Mouse (Mus musculus): ENCODE results near the gene Wasf2. TPM values are rescaled to one million over a fixed set of nuclear protein-coding genes. Genes with fewer than 3 reads are reported as not detected.

Wasf2 gene
- total RNA-seq (2014; rRNA removed), result 18.3 and 19.6 TPM in 2 replicates
- 19.1 and 26.0 TPM in 2 replicates for polyA plus RNA-seq (2015; fragmentation: Nextera tagmentation; extraction: Ambion mirVana)

- no peak for TF ChIP-seq CTCF (IDR thresholded peaks at IDR 0.05)
- H3K9ac ChIP-seq (replicated peaks; ENCODE audit: low read length, poor library complexity, severe bottlenecking), result peak within 1 kb of the TSS; percentile 89
- peak; percentile 91 for ATAC-seq (ENCODE audit: low FRiP score)
- peak; percentile 96 for DNase-seq (ENCODE audit: low spot score)
- peaks cover 4% of the 10 kb centered on the region; the same call in 1 of the 2 replicates for H3K4me1 ChIP-seq (ENCODE audit: insufficient read depth, low read length)
- under 1% methylated on average over 63 of the region's 65 CpGs for WGBS
- peak within 1 kb of the TSS; percentile 96 for H3K4me3 ChIP-seq (ENCODE audit: low read depth, low read length)
- H3K9me3 ChIP-seq (ENCODE audit: low read length), result no peaks in the 10 kb centered on the region
- H3K36me3 ChIP-seq (ENCODE audit: insufficient read depth, low read length), result no peaks in the 10 kb centered on the region
- H3K27ac ChIP-seq (ENCODE audit: low read depth, low read length), result peak within 1 kb of the TSS; percentile 73
- H3K4me2 ChIP-seq (ENCODE audit: low read depth, low read length, poor library complexity, severe bottlenecking), result peak within 1 kb of the TSS; percentile 94
- no peaks in the 10 kb centered on the region for H3K27me3 ChIP-seq (ENCODE audit: insufficient read depth, low read length)
These were observed at the start of gene Wasf2 for GRCm38 (mm10) chr4:133129931-133130889. Gene Wasf2, plus strand, starts transcription at chr4:133130505.

- ATAC-seq (ENCODE audit: low FRiP score) (no peak), DNase-seq (ENCODE audit: low spot score) (no peak)
- Histone ChIP-seq H3K27ac (ENCODE audit: low read depth, low read length) (0 out of 2 replicates have a peak overlapping the region, but pooled peaks have one; percentile 12), H3K27me3 (ENCODE audit: insufficient read depth, low read length) (no peaks in the 10 kb centered on the region), H3K4me2 (ENCODE audit: low read depth, low read length, poor library complexity, severe bottlenecking) (no peak overlapping the region), H3K4me3 (ENCODE audit: low read depth, low read length) (no peak overlapping the region), H3K4me1 (ENCODE audit: insufficient read depth, low read length) (peaks cover 16% of the 10 kb centered on the region), H3K9me3 (ENCODE audit: low read length) (no peaks in the 10 kb centered on the region), H3K9ac (replicated peaks; ENCODE audit: low read length, poor library complexity, severe bottlenecking) (no peak overlapping the region), H3K36me3 (ENCODE audit: insufficient read depth, low read length) (peaks cover 19% of the 10 kb centered on the region)
- no peak for TF ChIP-seq CTCF (IDR thresholded peaks at IDR 0.05)
- WGBS, result 95% methylated on average over 3 of the region's 3 CpGs
These were observed 49.4 kb upstream of the Wasf2 start for GRCm38 (mm10) chr4:133080862-133081261.

GRCm38 (mm10) chr4:133082216-133082773 is 48.0 kb upstream of the Wasf2 start:
- H3K36me3 ChIP-seq (ENCODE audit: insufficient read depth, low read length), result peaks cover 15% of the 10 kb centered on the region
- no peaks in the 10 kb centered on the region for H3K9me3 ChIP-seq (ENCODE audit: low read length)
- no peak overlapping the region for H3K4me3 ChIP-seq (ENCODE audit: low read depth, low read length)
- H3K9ac ChIP-seq (replicated peaks; ENCODE audit: low read length, poor library complexity, severe bottlenecking), result no peak overlapping the region
- DNase-seq (ENCODE audit: low spot score) (no peak), ATAC-seq (ENCODE audit: low FRiP score) (no peak)
- no peak for TF ChIP-seq CTCF (IDR thresholded peaks at IDR 0.05)
- H3K4me2 ChIP-seq (ENCODE audit: low read depth, low read length, poor library complexity, severe bottlenecking), result no peak overlapping the region
- 87% methylated on average over 6 of the region's 6 CpGs for whole genome bisulfite sequencing
- no peaks in the 10 kb centered on the region for H3K27me3 ChIP-seq (ENCODE audit: insufficient read depth, low read length)
- H3K4me1 ChIP-seq (ENCODE audit: insufficient read depth, low read length), result peaks cover 25% of the 10 kb centered on the region
- no peak overlapping the region for H3K27ac ChIP-seq (ENCODE audit: low read depth, low read length)

GRCm38 (mm10) chr4:133083991-133084861 is 46.1 kb upstream of the Wasf2 start:
- WGBS, result 15% methylated on average over 3 of the region's 3 CpGs
- no peak for TF ChIP-seq CTCF (IDR thresholded peaks at IDR 0.05)
- Histone ChIP-seq H3K4me3 (ENCODE audit: low read depth, low read length) (0 out of 2 replicates have a peak overlapping the region, but pooled peaks have one; percentile 33), H3K36me3 (ENCODE audit: insufficient read depth, low read length) (no peaks in the 10 kb centered on the region), H3K9me3 (ENCODE audit: low read length) (no peaks in the 10 kb centered on the region), H3K9ac (replicated peaks; ENCODE audit: low read length, poor library complexity, severe bottlenecking) (peak overlapping the region; percentile 54; the same call in 1 of the 2 replicates), H3K4me2 (ENCODE audit: low read depth, low read length, poor library complexity, severe bottlenecking) (peak overlapping the region; percentile 79), H3K27me3 (ENCODE audit: insufficient read depth, low read length) (no peaks in the 10 kb centered on the region), H3K27ac (ENCODE audit: low read depth, low read length) (peak overlapping the region; percentile 80), H3K4me1 (ENCODE audit: insufficient read depth, low read length) (peaks cover 25% of the 10 kb centered on the region)
- ATAC-seq (ENCODE audit: low FRiP score) (no peak), DNase-seq (ENCODE audit: low spot score) (peak; percentile 71)

- Histone ChIP-seq H3K27ac (ENCODE audit: low read depth, low read length) (peak overlapping the region; percentile 80), H3K9me3 (ENCODE audit: low read length) (no peaks in the 10 kb centered on the region), H3K4me3 (ENCODE audit: low read depth, low read length) (peak overlapping the region; percentile 33), H3K27me3 (ENCODE audit: insufficient read depth, low read length) (no peaks in the 10 kb centered on the region), H3K4me2 (ENCODE audit: low read depth, low read length, poor library complexity, severe bottlenecking) (peak overlapping the region; percentile 79), H3K9ac (replicated peaks; ENCODE audit: low read length, poor library complexity, severe bottlenecking) (peak overlapping the region; percentile 54), H3K36me3 (ENCODE audit: insufficient read depth, low read length) (no peaks in the 10 kb centered on the region), H3K4me1 (ENCODE audit: insufficient read depth, low read length) (peaks cover 25% of the 10 kb centered on the region)
- WGBS, result 2% methylated on average over 42 of the region's 53 CpGs
- peak; percentile 43 for TF ChIP-seq CTCF (IDR thresholded peaks at IDR 0.05)
- DNase-seq (ENCODE audit: low spot score) (peak; percentile 78), ATAC-seq (ENCODE audit: low FRiP score) (peak; percentile 75)
These were observed 45.1 kb upstream of the Wasf2 start for GRCm38 (mm10) chr4:133085011-133085782.
